Mouse (Mus musculus): ENCODE data around the gene Gnao1.

GRCm38 (mm10) chr8:93817366-93817765 is 7.6 kb downstream of the Gnao1 start:
- TF ChIP-seq CTCF (IDR thresholded peaks at IDR 0.05; ENCODE audit: insufficient read depth, low read depth, low read length) (no peak), POLR2A (IDR thresholded peaks at IDR 0.05; ENCODE audit: insufficient read depth, low read depth, low read length) (no peak)

All from olfactory bulb, adult 2 months (tissue).